Mouse (Mus musculus): ENCODE results near the gene Galnt14. TPM values are rescaled to one million over a fixed set of nuclear protein-coding genes. Genes with fewer than 3 reads are reported as not detected.

Gene Galnt14
- polyA plus RNA-seq, 1 experiment from 2014 or later: 18.5 TPM

GRCm38 (mm10) chr17:73602552-73603478, 107.4 kb downstream of the Galnt14 start:
- Histone ChIP-seq H3K4me3 (ENCODE audit: low read length) (no peak overlapping the region), H3K9ac (ENCODE audit: low read depth, low read length) (no peak overlapping the region), H3K27me3 (replicated peaks; ENCODE audit: control insufficient read depth, insufficient read depth, low read length) (no peaks in the 10 kb centered on the region), H3K4me1 (ENCODE audit: control insufficient read depth, insufficient read depth, low read depth, low read length) (no peaks in the 10 kb centered on the region), H3K4me2 (ENCODE audit: low read length) (no peak overlapping the region), H3K9me3 (ENCODE audit: control insufficient read depth, low read length) (no peaks in the 10 kb centered on the region), H3K27ac (ENCODE audit: low read depth, low read length) (no peak overlapping the region), H3K36me3 (ENCODE audit: control insufficient read depth, insufficient read depth, low read length) (no peaks in the 10 kb centered on the region)
- ATAC-seq: no peak
- 64% methylated on average over 5 of the region's 5 CpGs for WGBS

GRCm38 (mm10) chr17:73599923-73600322, 110.3 kb downstream of the Galnt14 start:
- Histone ChIP-seq H3K27ac (ENCODE audit: low read depth, low read length) (no peak overlapping the region), H3K4me3 (ENCODE audit: low read length) (no peak overlapping the region), H3K4me2 (ENCODE audit: low read length) (no peak overlapping the region), H3K4me1 (ENCODE audit: control insufficient read depth, insufficient read depth, low read depth, low read length) (no peaks in the 10 kb centered on the region), H3K36me3 (ENCODE audit: control insufficient read depth, insufficient read depth, low read length) (no peaks in the 10 kb centered on the region), H3K9me3 (ENCODE audit: control insufficient read depth, low read length) (no peaks in the 10 kb centered on the region), H3K27me3 (replicated peaks; ENCODE audit: control insufficient read depth, insufficient read depth, low read length) (no peaks in the 10 kb centered on the region), H3K9ac (ENCODE audit: low read depth, low read length) (no peak overlapping the region)
- 44% methylated on average over 6 of the region's 6 CpGs for WGBS
- peak; percentile 84 for ATAC-seq

- no peak overlapping the region for H3K27ac ChIP-seq (ENCODE audit: low read depth, low read length)
- no peaks in the 10 kb centered on the region for H3K27me3 ChIP-seq (replicated peaks; ENCODE audit: control insufficient read depth, insufficient read depth, low read length)
- no peak overlapping the region for H3K4me3 ChIP-seq (ENCODE audit: low read length)
- no peaks in the 10 kb centered on the region for H3K9me3 ChIP-seq (ENCODE audit: control insufficient read depth, low read length)
- H3K4me1 ChIP-seq (ENCODE audit: control insufficient read depth, insufficient read depth, low read depth, low read length): no peaks in the 10 kb centered on the region
- ATAC-seq: no peak
- H3K4me2 ChIP-seq (ENCODE audit: low read length): no peak overlapping the region
- 79% methylated on average over 2 of the region's 2 CpGs for WGBS
- H3K36me3 ChIP-seq (ENCODE audit: control insufficient read depth, insufficient read depth, low read length): no peaks in the 10 kb centered on the region
- no peak overlapping the region for H3K9ac ChIP-seq (ENCODE audit: low read depth, low read length)
These were observed 118.2 kb downstream of the Galnt14 start for GRCm38 (mm10) chr17:73592081-73592480.

DNA sequence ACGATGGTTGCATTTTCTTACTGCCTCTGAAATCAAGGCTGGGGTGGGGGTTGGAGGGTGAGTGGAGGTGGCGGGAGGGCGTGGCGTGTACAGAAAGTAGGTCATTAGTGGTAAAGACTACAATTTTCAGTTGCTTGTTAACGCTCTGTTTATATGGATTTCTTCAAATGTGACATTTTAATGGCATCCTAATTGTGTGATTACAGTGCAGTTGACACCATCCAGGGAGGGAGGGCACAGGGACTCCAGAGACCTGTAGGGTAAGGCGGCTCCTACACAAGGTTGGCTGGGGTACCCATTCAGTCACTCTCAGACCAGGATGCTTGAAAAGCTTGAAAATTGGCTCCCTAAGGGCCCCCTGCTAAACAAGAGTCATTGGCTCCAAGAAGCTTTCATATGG, 122.7 kb downstream of the Galnt14 start:
- no peaks in the 10 kb centered on the region for H3K36me3 ChIP-seq (ENCODE audit: control insufficient read depth, insufficient read depth, low read length)
- H3K4me3 ChIP-seq (ENCODE audit: low read length): no peak overlapping the region
- no peaks in the 10 kb centered on the region for H3K9me3 ChIP-seq (ENCODE audit: control insufficient read depth, low read length)
- ATAC-seq: no peak
- no peaks in the 10 kb centered on the region for H3K4me1 ChIP-seq (ENCODE audit: control insufficient read depth, insufficient read depth, low read depth, low read length)
- no peak overlapping the region for H3K4me2 ChIP-seq (ENCODE audit: low read length)
- H3K27ac ChIP-seq (ENCODE audit: low read depth, low read length): no peak overlapping the region
- WGBS: 78% methylated on average over 6 of the region's 6 CpGs
- no peak overlapping the region for H3K9ac ChIP-seq (ENCODE audit: low read depth, low read length)
- H3K27me3 ChIP-seq (replicated peaks; ENCODE audit: control insufficient read depth, insufficient read depth, low read length): no peaks in the 10 kb centered on the region

- Histone ChIP-seq H3K27me3 (replicated peaks; ENCODE audit: control insufficient read depth, insufficient read depth, low read length) (no peaks in the 10 kb centered on the region), H3K9ac (ENCODE audit: low read depth, low read length) (no peak overlapping the region), H3K9me3 (ENCODE audit: control insufficient read depth, low read length) (no peaks in the 10 kb centered on the region), H3K36me3 (ENCODE audit: control insufficient read depth, insufficient read depth, low read length) (no peaks in the 10 kb centered on the region), H3K4me2 (ENCODE audit: low read length) (no peak overlapping the region), H3K4me3 (ENCODE audit: low read length) (no peak overlapping the region), H3K27ac (ENCODE audit: low read depth, low read length) (no peak overlapping the region), H3K4me1 (ENCODE audit: control insufficient read depth, insufficient read depth, low read depth, low read length) (no peaks in the 10 kb centered on the region)
- 76% methylated on average over 1 of the region's 1 CpGs for WGBS
- ATAC-seq: no peak
These were observed 136.1 kb downstream of the Galnt14 start for GRCm38 (mm10) chr17:73574186-73574585.

DNA sequence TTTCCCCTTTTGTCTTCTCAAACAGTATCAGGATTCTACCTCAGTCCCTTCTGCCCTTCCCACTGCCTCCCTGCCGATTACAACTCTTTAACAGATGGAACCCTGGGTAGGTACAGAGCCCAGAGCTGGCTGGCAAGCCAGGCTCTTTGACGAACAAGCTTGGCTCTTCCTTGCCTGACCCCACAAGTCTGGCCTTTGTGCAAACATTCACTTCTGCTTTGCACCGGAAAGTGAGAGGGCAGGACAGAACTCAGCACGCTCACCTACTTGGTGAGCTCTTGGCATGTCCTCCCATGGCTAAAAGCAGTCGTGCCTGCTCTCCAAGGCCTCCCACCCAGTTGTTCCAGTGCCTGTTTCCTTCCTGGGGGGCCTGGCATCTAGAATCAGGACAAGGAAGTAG, 137.4 kb downstream of the Galnt14 start:
- no peak overlapping the region for H3K4me2 ChIP-seq (ENCODE audit: low read length)

DNA sequence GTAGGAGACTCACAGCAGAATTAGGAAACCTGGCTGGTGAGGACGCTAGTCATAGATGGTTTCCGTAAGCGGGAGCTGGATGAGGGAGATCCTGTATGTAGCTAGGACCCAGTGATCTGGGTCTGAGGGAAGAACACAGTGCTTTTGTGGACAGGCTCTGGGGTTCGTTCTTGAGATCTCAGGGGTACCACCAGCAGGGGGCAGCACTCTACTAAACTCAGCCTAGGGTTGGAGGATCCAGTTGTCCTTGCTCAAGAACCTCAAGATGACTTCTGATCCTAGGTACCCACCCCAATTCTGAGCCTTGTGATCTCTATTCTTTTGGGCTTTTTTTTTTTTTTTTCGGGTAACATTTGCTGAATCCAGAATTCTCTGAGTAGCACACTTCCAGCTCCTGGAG, 137.8 kb downstream of the Galnt14 start:
- no peak overlapping the region for H3K4me3 ChIP-seq (ENCODE audit: low read length)
- H3K9me3 ChIP-seq (ENCODE audit: control insufficient read depth, low read length): no peaks in the 10 kb centered on the region
- no peaks in the 10 kb centered on the region for H3K36me3 ChIP-seq (ENCODE audit: control insufficient read depth, insufficient read depth, low read length)
- no peak overlapping the region for H3K4me2 ChIP-seq (ENCODE audit: low read length)
- no peak for ATAC-seq
- H3K27ac ChIP-seq (ENCODE audit: low read depth, low read length): no peak overlapping the region
- H3K4me1 ChIP-seq (ENCODE audit: control insufficient read depth, insufficient read depth, low read depth, low read length): no peaks in the 10 kb centered on the region
- H3K9ac ChIP-seq (ENCODE audit: low read depth, low read length): no peak overlapping the region
- no peaks in the 10 kb centered on the region for H3K27me3 ChIP-seq (replicated peaks; ENCODE audit: control insufficient read depth, insufficient read depth, low read length)
- 84% methylated on average over 5 of the region's 5 CpGs for whole genome bisulfite sequencing

More for the DNA sequence above, 137.4 kb downstream of the Galnt14 start:
- WGBS: 72% methylated on average over 5 of the region's 5 CpGs
- H3K27ac ChIP-seq (ENCODE audit: low read depth, low read length): no peak overlapping the region
- H3K4me1 ChIP-seq (ENCODE audit: control insufficient read depth, insufficient read depth, low read depth, low read length): no peaks in the 10 kb centered on the region
- H3K9ac ChIP-seq (ENCODE audit: low read depth, low read length): no peak overlapping the region
- no peaks in the 10 kb centered on the region for H3K36me3 ChIP-seq (ENCODE audit: control insufficient read depth, insufficient read depth, low read length)
- H3K27me3 ChIP-seq (replicated peaks; ENCODE audit: control insufficient read depth, insufficient read depth, low read length): no peaks in the 10 kb centered on the region
- H3K9me3 ChIP-seq (ENCODE audit: control insufficient read depth, low read length): no peaks in the 10 kb centered on the region
- ATAC-seq: no peak
- H3K4me3 ChIP-seq (ENCODE audit: low read length): no peak overlapping the region

DNA sequence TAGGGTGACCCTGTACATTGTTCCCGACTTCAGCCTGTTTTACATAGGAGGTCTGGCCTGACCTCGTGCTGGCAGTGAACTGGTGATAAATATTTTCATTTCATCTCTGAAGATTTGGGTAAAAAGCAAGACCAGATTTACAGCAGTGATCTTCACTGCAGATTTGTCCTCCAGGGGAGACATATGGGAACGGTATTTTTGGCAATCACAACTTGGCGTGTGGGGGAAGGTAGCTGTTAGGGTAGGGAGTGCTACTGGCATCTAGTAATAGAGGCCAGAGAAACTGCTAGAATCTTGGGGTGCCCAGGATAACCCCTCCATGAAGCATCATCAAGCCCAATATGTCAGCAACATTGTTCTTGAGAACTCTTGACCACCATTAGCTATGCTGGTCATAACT, 138.3 kb downstream of the Galnt14 start:
- WGBS: 58% methylated on average over 4 of the region's 4 CpGs
- Histone ChIP-seq H3K27me3 (replicated peaks; ENCODE audit: control insufficient read depth, insufficient read depth, low read length) (no peaks in the 10 kb centered on the region), H3K4me1 (ENCODE audit: control insufficient read depth, insufficient read depth, low read depth, low read length) (no peaks in the 10 kb centered on the region), H3K9ac (ENCODE audit: low read depth, low read length) (no peak overlapping the region), H3K27ac (ENCODE audit: low read depth, low read length) (no peak overlapping the region), H3K9me3 (ENCODE audit: control insufficient read depth, low read length) (no peaks in the 10 kb centered on the region), H3K36me3 (ENCODE audit: control insufficient read depth, insufficient read depth, low read length) (no peaks in the 10 kb centered on the region), H3K4me2 (ENCODE audit: low read length) (no peak overlapping the region), H3K4me3 (ENCODE audit: low read length) (no peak overlapping the region)
- no peak for ATAC-seq

GRCm38 (mm10) chr17:73568204-73568603, 142.0 kb downstream of the Galnt14 start:
- 0 out of 2 replicates have a peak, but pooled peaks have one; percentile 27 for ATAC-seq

More at GRCm38 (mm10) chr17:73568204-73568603, 142.0 kb downstream of the Galnt14 start:
- Histone ChIP-seq H3K27me3 (replicated peaks; ENCODE audit: control insufficient read depth, insufficient read depth, low read length) (no peaks in the 10 kb centered on the region), H3K36me3 (ENCODE audit: control insufficient read depth, insufficient read depth, low read length) (no peaks in the 10 kb centered on the region), H3K27ac (ENCODE audit: low read depth, low read length) (no peak overlapping the region), H3K9ac (ENCODE audit: low read depth, low read length) (no peak overlapping the region), H3K9me3 (ENCODE audit: control insufficient read depth, low read length) (no peaks in the 10 kb centered on the region), H3K4me3 (ENCODE audit: low read length) (no peak overlapping the region), H3K4me1 (ENCODE audit: control insufficient read depth, insufficient read depth, low read depth, low read length) (no peaks in the 10 kb centered on the region), H3K4me2 (ENCODE audit: low read length) (no peak overlapping the region)
- 54% methylated on average over 9 of the region's 9 CpGs for WGBS

Data from hindbrain, embryonic 16.5 days (tissue).